Mouse (Mus musculus) embryo, embryonic 10 days (tissue): ENCODE results near the gene Timeless.
"Not testable (repeated sequence)": the region's sequence is repeated elsewhere in the genome, so short reads cannot be mapped to it uniquely, and the experiment has no call there.

Source experiments
- DNase-seq: peaks from one replicate; pipeline ENCODE4 v3.0.0-alpha.2; 2015; ENCODE audit warnings: low spot score

Gene Timeless

DNA sequence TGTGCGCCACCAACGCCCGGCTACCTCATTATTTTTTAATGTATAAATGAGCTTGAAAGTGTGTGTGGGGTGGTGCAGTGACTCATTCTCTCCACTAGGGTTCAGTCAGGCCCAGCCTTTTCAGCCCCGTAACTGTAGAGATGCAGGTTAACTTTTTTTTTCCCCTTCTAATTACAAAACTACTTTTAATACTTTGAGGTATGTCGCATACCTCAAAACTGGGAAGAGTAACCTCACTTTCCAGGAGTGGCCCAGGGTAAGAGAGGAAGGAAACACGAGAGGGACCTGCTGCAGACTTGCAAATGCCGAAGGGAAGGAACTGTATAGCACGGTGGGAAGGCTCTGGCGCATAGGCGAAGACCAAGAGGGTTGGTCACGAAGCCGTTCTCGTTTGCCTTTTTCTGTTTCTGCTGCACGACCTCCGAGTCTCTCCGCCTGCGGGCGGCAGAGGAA is 19.0 kb upstream of the Timeless start:
- peak; percentile 82 for DNase-seq

DNA sequence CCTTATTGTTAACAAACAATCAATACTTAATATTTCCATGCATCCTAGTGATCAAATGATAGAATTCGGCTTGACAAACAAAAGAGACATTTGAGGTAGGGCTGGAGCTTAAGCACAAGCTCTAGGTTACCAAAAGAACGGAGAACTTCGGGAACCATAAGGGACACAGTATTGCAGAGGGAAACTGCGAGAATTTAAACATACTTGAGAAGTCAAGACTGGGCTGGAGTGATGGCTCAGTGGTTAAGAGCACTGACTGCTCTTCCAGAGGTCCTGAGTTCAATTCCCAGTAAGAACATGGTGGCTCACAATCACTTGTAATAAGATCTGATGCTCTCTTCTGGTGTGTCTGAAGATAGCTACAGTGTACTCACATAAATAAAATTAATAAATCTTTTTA is 17.8 kb upstream of the Timeless start:
- DNase-seq, result not testable (repeated sequence)

DNA sequence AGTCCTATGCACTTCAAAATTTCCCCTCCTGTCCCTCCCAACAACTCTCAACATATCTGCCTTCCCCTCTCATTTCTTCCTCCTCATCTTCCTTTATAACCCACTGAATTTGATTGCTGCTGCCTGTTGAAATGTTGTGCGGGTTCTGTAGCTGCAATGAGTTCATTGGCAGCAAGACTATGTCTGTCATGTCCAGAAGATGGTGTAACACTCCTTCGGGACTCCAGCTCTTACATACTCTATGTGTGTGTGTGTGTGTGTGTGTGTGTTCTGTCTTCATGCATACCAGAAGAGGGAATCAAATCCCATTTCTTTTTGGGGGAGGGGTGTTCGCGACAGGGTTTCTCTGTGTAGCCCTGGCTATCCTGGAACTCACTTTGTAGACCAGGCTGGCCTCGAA is 16.9 kb upstream of the Timeless start:
- DNase-seq, result no peak

DNA sequence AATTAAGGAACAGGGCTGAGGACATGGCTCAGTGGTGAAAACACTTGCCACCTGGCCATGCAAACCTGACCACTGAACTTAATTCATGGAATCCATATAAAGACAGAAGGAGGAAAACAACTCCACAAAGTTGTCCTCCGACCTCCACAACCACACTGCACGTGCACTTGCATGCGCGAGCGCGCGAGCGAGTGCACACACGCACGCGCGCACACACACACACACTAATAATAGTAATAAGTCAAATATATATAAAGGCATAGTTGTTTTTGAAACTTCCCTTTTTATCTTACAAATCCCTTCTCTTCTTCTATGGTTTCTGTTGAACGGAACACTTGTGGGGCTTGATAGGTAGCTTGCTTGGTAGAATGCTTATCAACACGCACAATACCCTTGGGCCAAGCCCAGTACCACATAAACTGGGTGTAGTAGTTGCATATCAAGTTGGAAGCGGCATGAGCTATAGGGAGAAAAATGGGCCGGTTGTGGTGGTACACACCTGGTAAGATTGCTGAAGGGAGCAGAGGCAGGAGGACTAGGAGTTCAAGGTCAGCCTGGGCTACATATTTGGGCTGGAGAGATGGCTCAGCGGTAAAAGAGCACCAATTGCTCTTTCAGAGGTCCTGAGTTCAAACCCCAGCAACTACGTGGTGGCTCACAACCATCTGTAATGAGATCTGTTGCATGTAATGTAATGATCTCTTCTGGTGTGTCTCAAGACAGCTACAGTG is 13.3 kb upstream of the Timeless start:
- DNase-seq, result no peak

DNA sequence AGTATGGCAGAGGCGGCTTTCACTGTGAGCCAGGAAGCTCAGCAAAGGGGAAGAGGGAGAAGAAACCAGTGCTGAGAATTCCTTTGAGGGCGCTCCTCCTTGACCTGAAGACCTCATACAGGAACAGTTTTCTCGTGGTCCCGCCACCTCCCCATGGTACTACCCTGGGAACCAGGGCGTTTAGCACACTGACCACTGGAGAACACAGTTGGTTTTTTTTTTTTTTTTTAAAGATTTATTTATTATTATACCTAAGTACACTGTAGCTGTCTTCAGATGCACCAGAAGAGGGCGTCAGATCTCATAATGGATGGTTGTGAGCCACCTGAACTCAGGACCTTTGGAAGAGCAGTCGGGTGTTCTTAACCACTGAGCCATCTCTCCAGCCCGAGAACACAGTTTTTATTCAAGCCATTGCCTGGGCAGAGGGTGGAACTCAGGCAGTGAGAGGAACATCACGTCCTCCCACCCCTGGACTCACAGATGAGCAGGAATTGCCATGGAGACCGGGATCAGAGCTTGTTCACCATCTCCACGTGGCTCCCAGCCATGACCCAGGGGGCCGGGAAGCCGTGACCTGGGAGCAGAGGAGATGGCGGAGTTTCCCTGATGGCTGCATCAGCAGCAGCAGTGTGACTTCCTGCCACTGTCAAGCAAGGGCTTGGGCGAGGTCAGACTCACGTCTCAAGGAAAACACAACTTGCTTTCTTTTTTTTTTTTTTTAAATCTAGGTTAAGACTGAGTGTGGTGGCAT is 10.2 kb upstream of the Timeless start:
- DNase-seq, result peak; percentile 39

DNA sequence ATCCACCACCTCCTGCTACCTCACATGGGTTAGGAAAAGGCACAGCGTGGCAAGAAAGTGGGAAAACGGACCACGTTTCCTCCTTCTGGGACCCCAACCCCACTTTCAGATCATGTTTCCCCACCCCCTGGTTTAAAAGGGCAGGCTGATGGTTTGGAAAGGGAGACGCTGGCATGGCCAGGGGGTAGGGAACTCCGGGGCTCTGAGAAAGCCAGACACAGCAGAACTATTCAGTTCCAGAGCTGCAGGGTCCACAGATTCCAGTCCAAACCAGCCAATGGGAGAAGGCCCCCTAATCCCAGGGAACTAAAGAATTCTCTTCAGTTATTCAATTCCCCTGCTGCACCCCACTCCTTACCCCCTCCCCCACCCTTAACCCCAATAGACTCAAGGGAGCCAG is 6.8 kb upstream of the Timeless start:
- no peak for DNase-seq

DNA sequence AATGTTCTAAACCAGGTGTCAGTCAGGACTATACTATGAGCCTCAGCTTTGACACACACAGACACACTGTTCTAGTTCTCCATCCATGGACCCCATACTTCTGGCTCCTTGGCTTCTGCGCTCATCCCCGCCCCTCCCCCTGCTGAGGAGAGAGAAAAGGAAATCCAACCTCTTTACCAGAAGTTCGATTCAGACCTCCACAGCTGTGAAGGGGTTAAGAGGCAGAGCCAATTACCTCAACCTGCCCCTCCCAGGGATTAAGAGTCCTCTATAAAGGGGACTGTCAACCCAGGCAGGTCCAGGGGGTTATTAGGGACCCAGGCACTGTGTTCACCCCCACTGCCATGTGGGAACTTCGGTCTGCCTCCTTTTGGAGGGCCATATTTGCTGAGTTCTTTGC is 6.3 kb upstream of the Timeless start, which contains the start of gene Mip:
Mip (plus strand) TSS at position 301 of the 400 bp plus-strand sequence.
- no peak for DNase-seq

DNA sequence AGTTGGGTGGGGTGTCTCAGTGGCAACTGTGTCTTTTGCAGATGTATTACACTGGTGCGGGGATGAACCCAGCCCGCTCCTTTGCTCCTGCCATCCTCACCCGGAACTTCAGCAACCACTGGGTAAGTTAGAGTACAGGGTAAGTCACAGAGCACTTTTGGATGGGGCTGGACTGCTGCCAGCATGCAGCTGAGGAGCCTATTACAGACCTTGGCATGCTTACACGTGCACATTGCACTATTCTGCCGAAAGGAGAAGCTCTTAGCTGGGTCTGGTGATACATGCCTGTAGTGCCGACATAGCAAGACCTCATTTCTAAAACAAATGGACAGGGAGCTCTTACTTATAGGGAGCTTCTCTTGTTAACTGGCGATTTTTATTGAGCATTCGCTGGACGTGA is 4.3 kb upstream of the Timeless start:
- DNase-seq, result no peak

DNA sequence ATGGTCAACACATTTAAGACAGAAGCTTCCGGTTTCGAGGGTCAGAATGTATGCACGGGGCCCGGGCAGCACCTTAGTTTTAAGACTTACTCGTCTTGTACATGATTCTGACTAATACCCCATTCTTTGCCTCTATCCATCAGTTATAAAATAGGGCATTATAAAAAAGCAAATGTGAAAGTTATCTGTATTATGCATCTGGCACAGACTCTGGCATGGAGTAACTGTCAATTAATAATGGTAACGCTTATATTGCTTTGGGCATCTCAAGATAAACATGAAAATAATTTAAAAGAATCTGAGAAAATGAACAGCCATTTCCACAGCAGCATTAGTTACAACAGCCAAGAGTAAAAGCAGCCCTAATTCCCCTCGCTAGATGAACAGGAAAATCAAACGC is 3.9 kb upstream of the Timeless start:
- DNase-seq, result no peak

DNA sequence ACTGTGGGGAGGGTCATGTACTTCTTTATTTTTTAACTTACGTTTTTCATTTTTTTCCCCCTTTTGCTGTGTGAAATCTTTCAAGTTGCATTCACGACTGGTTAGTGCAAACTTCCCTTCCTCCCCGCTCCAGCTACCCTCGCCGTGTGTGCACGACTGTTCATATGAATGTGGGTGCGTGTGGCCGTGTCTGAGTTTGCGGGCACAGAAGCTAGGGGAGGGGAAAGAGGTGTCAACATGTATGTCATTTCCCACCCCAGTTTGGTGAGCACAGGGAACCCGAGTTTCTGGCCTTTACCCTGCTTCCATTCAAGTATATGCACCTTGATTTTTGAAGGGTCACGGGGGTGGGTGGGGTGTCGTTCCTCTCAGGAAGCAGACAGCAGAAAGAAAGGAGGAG is 1.3 kb upstream of the Timeless start:
- DNase-seq, result no peak

DNA sequence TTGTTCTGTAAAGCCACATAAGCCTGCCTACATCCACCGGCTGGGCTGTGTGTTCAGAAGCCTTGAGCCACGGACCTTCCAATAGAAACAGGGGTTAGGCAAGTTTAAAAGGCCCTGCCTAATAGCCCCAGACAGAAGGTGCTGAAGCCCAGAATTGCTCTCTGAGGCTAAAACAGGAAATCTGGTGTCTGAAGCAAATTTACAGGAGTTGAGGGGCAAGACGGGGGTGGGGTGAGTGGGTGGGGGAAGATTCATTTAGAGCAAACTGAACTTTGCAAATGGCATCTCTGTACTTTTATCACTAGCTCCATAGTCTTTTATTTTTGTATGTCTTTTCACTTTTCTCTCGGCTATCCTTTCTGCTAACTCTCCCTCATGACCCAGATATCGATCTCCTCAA is 719 bp upstream of the Timeless start:
- DNase-seq, result no peak

DNA sequence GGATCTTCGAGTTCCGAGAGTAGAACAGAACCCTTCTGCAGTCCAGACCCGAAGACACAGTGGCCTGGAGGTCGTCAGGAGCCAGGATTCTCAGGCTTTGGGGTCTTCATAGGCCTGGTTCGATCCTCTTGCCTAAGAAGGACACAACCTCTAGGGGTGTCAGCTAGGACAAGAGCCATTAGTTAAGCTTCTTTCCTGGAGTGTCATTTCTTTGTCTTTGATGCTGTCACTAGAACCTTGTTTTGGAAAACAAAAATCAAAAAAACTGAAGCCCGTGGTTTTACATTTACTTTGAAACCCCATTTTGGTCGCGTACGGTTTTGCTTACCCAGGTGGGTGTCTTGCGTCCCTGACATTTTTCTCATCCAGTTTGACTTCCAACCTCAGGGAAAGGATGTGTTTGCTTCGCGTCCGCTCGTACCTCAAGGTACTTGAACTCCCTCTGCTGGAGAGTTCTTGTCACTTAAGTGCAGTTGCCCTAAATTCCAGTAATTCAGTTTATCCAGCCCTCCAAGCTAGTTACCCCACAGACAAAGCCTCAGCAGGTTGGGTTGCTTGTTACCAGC is 638 bp downstream of the Timeless start:
- DNase-seq, result peak; percentile 92

DNA sequence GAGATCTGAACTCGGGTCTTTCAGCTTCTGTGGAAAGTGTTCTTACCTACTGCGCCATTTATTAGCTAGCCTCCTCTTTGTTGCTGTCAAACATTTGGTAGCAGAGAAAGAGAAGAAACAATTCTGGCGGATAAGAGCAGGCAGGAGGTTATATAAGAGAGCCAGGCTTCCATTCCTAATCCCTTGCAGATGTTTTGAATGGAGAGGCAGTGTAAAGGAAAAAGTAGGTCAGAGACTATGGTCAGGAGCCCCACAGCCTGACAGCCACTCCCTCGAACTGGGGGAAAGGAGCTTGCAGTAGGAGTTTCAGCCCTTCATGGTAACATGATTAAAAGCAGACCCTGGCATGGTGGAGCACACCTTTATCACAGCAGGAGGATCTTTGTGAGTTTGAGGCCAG is 4.5 kb downstream of the Timeless start:
- peak; percentile 19 for DNase-seq

DNA sequence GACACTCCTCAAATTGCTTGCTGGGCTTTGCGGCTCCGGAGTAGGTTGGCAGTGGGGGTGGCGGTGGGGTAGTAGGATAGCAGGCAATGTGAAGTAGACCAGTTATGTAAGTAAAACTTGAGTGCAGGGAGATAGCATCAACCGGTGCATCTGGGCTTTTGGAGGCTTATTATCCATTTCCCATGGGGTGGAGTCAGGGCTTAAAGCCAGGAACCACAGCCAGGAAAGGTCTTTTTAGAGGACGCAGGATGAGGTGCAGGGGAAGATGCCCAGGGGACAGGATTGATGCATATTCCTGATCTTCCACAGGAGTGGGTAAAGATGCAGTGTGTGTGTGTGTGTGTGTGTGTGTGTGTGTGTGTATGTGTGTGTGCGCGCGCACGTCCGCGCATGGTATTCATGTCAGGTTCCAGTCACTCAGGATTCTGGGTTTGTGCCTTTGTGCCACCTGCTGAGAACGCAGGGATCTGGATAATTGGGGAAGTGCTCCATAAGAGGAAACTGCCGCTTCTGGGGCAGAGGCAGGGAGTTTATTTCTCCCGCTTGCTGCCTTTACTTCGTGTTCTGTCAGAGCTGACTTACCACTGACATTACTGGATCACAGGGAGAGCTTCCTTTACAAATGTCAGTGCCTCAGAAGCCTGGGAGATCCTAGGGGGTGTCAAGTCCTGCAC is 6.1 kb downstream of the Timeless start:
- DNase-seq, result no peak

DNA sequence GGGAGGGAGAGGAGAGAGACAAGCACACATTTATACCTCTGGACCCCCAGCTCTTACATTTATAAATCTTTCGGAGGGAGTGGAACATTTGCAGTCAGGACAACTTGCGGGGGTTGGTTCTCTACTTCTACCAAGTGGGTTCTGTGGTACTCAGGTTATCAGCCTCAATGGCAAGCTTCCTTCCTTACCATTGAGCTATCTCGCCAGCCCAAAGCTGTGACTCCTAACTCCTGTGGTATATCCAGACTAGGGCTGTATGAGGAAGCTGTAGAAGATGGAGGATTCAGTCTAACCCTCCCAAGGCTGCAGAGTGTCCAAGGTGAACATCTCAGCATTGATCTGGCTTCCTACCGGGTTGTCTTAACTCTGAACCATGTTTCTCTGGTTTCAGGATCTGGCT is 7.3 kb downstream of the Timeless start:
- DNase-seq, result no peak

DNA sequence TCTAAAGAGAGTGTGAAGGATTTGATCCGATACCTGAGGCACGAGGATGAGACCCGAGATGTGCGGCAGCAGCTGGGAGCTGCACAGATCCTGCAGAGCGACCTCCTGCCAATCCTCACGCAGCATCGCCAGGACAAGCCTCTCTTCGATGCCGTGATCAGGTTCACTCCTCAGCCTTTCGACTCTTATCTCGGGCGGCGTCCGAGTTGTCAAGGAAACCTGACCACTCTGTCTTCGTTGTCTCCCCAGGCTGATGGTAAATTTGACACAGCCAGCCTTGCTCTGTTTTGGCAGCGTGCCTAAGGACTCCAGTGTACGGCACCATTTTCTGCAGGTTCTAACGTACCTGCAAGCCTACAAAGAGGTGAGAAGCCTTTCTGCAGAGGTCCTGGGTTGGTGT is 8.3 kb downstream of the Timeless start:
- no peak for DNase-seq

DNA sequence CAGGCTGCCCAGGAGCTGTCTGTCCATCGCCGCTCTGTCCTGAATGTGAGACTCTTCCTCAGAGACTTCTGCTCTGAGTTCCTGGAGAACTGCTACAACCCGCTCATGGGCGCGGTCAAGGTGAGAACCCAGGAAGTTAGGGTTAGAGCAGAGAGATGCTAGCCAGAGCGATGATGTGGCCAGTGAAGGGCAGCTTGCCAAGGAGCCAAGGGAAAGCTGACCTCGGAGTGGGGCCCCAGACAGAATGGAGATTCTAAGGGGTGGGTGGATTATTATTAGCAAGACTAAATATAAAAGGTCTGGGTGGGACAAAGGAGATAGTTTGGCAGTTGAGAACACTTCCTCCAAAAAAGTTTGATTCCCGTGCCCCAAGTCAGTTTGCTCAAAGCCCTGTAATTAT is 11.4 kb downstream of the Timeless start:
- no peak for DNase-seq

DNA sequence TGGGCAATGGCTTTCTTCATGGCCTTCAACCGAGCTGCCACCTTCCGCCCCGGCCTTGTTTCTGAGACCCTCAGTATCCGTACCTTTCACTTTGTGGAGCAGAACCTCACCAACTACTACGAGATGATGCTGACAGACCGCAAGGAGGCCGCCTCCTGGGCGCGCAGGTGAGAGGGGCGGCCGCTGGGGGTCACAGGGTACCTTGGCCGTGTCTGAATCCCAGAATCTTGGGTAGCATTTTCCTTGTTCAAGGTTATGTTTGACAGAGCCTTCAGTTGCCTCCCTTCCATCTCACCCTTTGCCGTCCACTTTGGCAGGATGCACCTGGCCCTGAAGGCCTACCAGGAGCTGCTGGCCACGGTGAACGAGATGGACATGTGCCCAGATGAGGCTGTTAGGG is 12.3 kb downstream of the Timeless start:
- no peak for DNase-seq

DNA sequence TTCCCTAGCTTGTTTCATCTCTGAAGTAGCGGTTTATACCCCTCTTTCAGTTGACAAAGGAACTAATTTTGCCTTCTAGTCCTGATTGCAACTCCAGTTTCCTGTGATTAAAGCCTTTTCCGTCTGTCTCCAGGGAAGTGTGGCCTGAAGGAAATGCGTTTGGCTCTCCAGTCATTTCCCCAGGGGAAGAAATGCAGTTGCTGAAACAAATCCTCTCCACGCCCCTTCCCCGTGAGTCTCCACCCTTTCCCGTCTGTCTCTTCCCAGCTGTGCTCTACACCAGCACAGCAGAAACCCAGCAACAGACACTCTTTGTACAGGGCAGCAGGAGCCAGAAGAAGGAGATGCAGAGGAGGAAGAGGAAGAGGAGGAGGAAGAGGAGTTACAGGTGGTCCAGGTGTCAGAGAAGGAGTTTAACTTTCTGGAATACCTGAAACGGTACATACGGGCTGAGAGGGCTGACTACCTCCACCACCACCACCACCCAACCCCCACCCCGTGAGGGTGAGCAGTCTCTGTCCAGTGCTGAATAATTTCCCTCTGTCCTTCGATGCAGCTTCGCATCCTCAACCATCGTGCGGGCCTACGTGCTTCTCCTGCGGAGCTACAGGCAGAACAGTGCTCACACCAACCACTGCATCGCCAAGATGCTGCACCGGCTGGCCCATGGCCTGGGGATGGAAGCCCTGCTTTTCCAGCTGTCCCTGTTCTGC is 15.3 kb downstream of the Timeless start:
- DNase-seq, result no peak

DNA sequence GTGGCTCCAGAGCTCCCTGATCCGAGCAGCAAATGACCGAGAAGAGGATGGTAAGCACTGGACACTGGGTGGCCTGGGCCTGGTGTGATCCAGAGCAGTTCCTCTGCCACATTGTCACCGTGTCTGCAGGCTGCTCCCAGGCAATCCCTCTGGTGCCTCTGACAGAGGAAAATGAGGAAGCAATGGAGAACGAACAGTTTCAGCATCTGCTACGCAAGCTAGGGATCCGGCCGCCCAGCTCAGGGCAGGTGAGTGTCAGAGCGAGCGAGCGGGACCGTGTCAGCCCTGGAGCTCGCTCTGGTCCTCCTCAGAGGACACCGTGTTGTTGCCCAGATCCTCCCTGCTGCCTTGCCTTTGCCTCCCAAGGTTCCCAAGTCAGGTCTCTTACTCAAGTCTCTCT is 18.7 kb downstream of the Timeless start:
- DNase-seq, result no peak

DNA sequence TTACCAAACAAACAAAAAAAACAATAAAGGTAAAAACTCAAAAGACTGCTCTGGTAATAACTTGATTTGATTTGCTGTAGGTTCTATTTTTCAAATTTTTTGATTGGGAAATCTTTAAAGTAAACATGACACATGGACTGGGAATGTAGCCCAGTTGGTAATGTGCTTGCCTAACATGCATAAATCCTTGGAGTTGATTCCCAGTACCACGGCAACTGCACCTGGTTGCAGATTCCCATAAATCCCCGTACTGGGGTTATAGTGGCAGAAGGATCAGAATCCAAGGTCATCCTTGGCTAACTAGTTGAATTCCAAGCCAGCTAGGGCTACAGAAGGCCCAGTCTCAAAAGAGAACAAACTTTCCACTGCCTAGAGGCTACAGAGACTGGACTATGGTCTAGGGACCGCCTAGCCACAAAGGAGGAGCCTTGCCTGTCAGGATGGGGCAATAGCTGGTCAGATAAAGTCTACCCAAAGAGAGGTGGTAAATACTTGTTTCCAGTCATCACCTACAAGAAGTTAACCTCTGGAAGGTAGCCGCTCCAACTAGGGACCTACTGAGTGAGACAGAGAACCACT is 21.9 kb downstream of the Timeless start, which contains the start of gene Apon:
Apon (plus strand) TSS at position 420 of the 579 bp plus-strand sequence.
- no peak for DNase-seq

DNA sequence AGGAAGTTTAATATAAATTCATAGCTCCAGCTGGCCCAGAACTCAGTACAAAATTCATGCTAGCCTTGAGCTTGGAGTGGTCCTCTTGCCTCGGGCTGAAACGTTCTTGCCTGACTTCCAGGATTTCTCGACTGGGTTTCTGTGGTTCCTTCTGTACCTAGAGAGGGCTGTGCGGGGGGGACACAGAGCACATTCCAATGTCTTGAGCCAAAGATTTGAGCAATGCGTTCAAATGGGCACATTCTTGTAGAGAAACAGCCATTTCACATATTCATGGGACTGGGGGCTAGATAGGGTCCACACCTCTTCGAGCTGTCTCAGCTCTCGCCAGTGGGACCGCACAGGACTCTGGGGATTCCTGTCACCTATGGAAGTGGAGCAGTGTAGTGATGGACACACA is 24.1 kb downstream of the Timeless start:
- no peak for DNase-seq
